Mouse (Mus musculus) C2C12 (cell line): ENCODE results near the gene Ap2s1. TPM values are rescaled to one million over a fixed set of nuclear protein-coding genes. Genes with fewer than 3 reads are reported as not detected.
A peak's percentile ranks its signal among the peaks of the same experiment; 100 is the strongest.

Experiments used
- H3K27me3 ChIP-seq: one replicate; pipeline ENCODE4 v1.6.1; 2011; ENCODE audit not compliant: control insufficient read depth, insufficient read depth, insufficient read length
- H3K36me3 ChIP-seq: one replicate; pipeline ENCODE4 v1.6.1; 2011; ENCODE audit not compliant: control insufficient read depth, insufficient read depth
- H3K4me3 ChIP-seq: one replicate; pipeline ENCODE4 v1.5.1; 2011; ENCODE audit warnings: mild to moderate bottlenecking, control low read depth; ENCODE audit not compliant: poor library complexity, insufficient read depth, severe bottlenecking
- H3K79me2 ChIP-seq: one replicate; pipeline ENCODE4 v1.6.1; 2011; ENCODE audit not compliant: control insufficient read depth, insufficient read depth
- H3K79me3 ChIP-seq: one replicate; pipeline ENCODE4 v1.6.1; 2011; ENCODE audit warnings: low read depth, control low read depth
- H3ac ChIP-seq: one replicate; pipeline ENCODE3; 2011; ENCODE audit warnings: low read depth; ENCODE audit not compliant: control insufficient read depth, insufficient read length
- CEBPB ChIP-seq: IDR thresholded peaks from one replicate; pipeline ENCODE4 v1.6.1; 2011; ENCODE audit warnings: low read depth, mild to moderate bottlenecking, control low read depth, moderate library complexity
- CTCF ChIP-seq: IDR thresholded peaks from one replicate; pipeline ENCODE4 v1.5.1; 2011; ENCODE audit not compliant: control insufficient read depth, insufficient read depth, insufficient read length
- FOSL1 ChIP-seq: IDR thresholded peaks from one replicate; pipeline ENCODE4 v1.8.0; 2011; ENCODE audit warnings: mild to moderate bottlenecking, low read length; ENCODE audit not compliant: poor library complexity, insufficient read depth, severe bottlenecking
- MAX ChIP-seq: IDR thresholded peaks from one replicate; pipeline ENCODE4 v1.6.1; 2011; ENCODE audit warnings: mild to moderate bottlenecking, control low read depth
- MYOD1 ChIP-seq: IDR thresholded peaks from one replicate; pipeline ENCODE4 v1.6.1; 2011; ENCODE audit warnings: low read depth; ENCODE audit not compliant: control insufficient read depth, insufficient read length
- MYOG ChIP-seq: IDR thresholded peaks from one replicate; pipeline ENCODE4 v1.6.1; 2011; ENCODE audit not compliant: control insufficient read depth, insufficient read length; ENCODE audit errors: extremely low read depth
- USF1 ChIP-seq: IDR thresholded peaks from one replicate; pipeline ENCODE4 v1.6.1; 2011; ENCODE audit warnings: low read depth, mild to moderate bottlenecking, control low read depth, moderate library complexity
- polyA plus RNA-seq: library from polyadenylated mRNA; unstranded; fragments of >200 nt; fragmentation: generic; extraction: Trizol; gene quantifications from one replicate; pipeline ENCODE4 v1.2.1, GENCODE M21; 2012; ENCODE audit warnings: missing spikeins

Gene Ap2s1
- polyA plus RNA-seq, 1 experiment = 301 TPM

DNA sequence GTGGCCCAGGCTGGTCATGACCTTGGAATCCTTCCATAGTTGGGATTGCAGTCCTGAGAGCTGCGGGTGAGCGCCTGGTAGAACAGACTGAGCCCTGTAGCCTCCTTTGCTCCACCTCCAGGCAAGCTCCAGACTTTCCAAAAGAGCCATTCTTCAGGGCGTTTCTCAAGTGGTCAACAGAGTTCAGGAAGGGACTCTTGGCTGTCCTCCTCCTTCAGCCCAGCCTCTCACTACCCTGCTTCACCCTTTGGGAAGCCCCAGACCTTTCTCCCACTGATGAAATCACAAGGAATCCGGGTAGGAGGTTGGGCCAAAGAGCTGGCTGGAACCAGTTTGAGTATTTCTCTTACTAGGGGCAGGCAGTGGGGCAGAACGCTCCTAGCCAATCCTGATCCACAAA lies 41.9 kb downstream of the Ap2s1 start:
- Histone ChIP-seq H3K79me3 (peaks cover 15% of the 10 kb centered on the region), H3K4me3 (no peak overlapping the region)
- TF ChIP-seq MYOD1 (no peak), USF1 (no peak)

DNA sequence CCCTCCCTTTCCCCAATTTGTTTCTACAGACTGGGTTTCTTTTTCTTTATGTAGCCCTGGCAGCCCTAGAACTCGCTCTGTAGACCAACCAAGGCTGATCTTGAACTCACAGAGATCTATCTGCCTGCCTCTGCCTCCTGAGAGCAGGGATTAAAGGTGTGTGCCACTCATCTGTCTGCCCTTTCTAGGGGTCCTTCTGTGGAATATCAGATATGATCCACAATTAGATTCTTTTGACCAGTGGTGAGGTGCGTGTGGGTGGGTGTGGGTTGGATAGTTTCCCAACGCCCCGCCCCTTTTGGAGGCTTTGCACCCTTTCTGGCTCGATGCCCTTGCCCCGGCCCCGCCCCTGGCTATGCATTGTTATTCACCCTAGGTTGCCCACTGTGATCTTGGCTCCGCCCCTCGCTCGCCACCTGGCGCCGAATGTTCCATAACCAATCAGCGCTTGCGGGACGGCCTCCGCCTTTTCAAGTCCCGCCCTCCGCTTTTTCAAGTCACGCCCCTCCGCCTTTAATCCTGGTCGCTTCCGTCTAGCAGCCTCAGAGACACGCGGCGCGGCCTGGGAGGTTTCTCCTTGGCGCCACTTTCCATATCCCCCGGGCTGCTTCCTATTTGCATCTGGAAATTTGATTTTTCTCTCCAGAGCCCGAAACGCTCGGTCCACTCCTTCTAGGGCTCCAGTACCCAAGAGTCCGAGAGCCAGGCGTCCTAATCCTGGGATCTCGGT lies 42.8 kb downstream of the Ap2s1 start, which contains the start of gene Slc1a5:
Gene Slc1a5 (plus strand): TSS at position 516 of the 730 bp plus-strand sequence.
- Histone ChIP-seq H3K36me3 (no peaks in the 10 kb centered on the region), H3K79me2 (peaks cover 37% of the 10 kb centered on the region), H3K79me3 (peaks cover 15% of the 10 kb centered on the region), H3ac (peak within 1 kb of the TSS; percentile 92), H3K27me3 (no peaks in the 10 kb centered on the region), H3K4me3 (peak within 1 kb of the TSS; percentile 49)
- TF ChIP-seq MYOD1 = no peak
- TF ChIP-seq CEBPB = no peak
- no peak for TF ChIP-seq USF1
- no peak for TF ChIP-seq CTCF
- TF ChIP-seq MYOG = no peak
- TF ChIP-seq MAX = no peak

More for the DNA sequence above, 41.9 kb downstream of the Ap2s1 start:
- Histone ChIP-seq H3ac (no peak overlapping the region), H3K36me3 (no peaks in the 10 kb centered on the region), H3K27me3 (no peaks in the 10 kb centered on the region), H3K79me2 (peaks cover 34% of the 10 kb centered on the region)

DNA sequence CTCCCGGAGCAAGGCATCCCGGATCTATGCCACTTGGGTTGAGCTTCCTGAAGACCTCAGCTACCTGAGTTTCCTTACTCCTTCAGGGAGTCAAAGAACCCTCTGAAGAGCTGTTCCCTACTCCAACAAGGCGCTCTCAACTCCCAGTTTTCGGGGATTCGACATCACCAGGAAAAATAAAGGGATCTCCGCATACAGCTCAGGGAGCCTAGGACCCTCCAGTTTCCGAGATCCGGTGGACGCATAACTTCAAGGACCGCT lies 43.3 kb downstream of the Ap2s1 start:
- H3ac ChIP-seq = peak overlapping the region; percentile 92
- TF ChIP-seq CEBPB (no peak), MYOG (no peak), USF1 (no peak), MAX (no peak), MYOD1 (no peak), CTCF (no peak), FOSL1 (no peak)
- peaks cover 1% of the 10 kb centered on the region for H3K36me3 ChIP-seq
- H3K27me3 ChIP-seq = no peaks in the 10 kb centered on the region
- peaks cover 41% of the 10 kb centered on the region for H3K79me2 ChIP-seq
- H3K79me3 ChIP-seq = peaks cover 15% of the 10 kb centered on the region
- H3K4me3 ChIP-seq = peak overlapping the region; percentile 49

DNA sequence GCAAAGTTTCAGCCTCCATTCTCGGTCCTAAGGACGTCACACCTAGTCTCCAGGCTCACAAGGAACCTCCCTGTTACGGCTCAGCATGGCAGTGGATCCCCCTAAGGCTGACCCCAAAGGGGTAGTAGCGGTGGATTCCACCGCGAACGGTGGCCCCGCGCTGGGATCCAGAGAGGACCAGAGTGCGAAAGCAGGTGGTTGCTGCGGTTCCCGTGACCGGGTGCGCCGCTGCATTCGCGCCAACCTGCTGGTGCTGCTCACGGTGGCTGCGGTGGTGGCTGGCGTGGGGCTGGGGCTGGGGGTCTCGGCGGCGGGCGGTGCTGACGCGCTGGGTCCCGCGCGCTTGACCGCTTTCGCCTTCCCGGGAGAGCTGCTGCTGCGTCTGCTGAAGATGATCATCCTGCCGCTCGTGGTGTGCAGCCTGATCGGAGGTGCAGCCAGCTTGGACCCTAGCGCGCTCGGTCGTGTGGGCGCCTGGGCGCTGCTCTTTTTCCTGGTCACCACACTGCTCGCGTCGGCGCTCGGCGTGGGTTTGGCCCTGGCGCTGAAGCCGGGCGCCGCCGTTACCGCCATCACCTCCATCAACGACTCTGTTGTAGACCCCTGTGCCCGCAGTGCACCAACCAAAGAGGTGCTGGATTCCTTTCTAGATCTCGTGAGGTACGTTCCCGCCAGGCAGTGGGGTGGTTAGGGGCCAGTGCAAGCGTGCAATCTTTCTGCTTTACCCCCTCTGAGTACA lies 43.8 kb downstream of the Ap2s1 start:
- Histone ChIP-seq H3K27me3 (no peaks in the 10 kb centered on the region), H3K36me3 (peaks cover 4% of the 10 kb centered on the region), H3K79me2 (peaks cover 41% of the 10 kb centered on the region), H3K79me3 (peaks cover 15% of the 10 kb centered on the region), H3K4me3 (peak overlapping the region; percentile 49), H3ac (peak overlapping the region; percentile 92)
- no peak for TF ChIP-seq CTCF
- TF ChIP-seq MYOG = no peak
- TF ChIP-seq FOSL1 = no peak
- TF ChIP-seq MAX = no peak
- TF ChIP-seq CEBPB = no peak
- TF ChIP-seq USF1 = no peak
- TF ChIP-seq MYOD1 = no peak

GRCm38 (mm10) chr7:16782555-16783125 lies 44.4 kb downstream of the Ap2s1 start:
- H3K4me3 ChIP-seq = peak overlapping the region; percentile 49
- H3ac ChIP-seq = peak overlapping the region; percentile 92
- TF ChIP-seq CEBPB (no peak), FOSL1 (no peak), MYOD1 (no peak), CTCF (no peak), MAX (no peak), USF1 (no peak), MYOG (no peak)
- peaks cover 15% of the 10 kb centered on the region for H3K79me3 ChIP-seq
- peaks cover 41% of the 10 kb centered on the region for H3K79me2 ChIP-seq
- H3K36me3 ChIP-seq = peaks cover 4% of the 10 kb centered on the region
- no peaks in the 10 kb centered on the region for H3K27me3 ChIP-seq

DNA sequence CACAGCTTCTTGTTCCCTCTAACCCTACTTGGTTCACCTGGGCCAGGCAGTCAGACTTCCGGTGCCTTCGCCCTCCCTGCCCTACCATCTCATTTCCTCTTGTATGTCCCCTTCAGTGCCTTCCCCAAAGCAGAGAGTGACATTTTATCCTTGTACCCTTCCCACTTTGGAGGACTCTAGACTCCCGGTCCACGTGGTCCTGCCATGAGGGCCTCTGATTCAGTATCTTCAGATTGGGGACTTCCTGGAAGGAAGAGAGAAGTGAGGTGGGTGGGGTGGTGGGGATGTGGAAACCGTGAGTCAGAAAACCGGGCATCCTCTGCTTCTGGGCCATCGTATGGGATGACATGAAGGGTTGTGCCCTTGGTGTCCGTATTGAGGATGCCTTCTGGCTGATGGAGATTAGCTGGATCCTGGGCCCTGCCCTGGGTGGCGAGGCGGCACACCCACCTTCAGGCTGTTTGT lies 45.0 kb downstream of the Ap2s1 start:
- H3ac ChIP-seq = peak overlapping the region; percentile 62
- TF ChIP-seq USF1 (peak; percentile 38), CEBPB (no peak), MAX (peak; percentile 61), MYOD1 (no peak)
- peak overlapping the region; percentile 49 for H3K4me3 ChIP-seq
- H3K36me3 ChIP-seq = peaks cover 8% of the 10 kb centered on the region
- H3K27me3 ChIP-seq = no peaks in the 10 kb centered on the region
- peaks cover 15% of the 10 kb centered on the region for H3K79me3 ChIP-seq
- H3K79me2 ChIP-seq = peaks cover 41% of the 10 kb centered on the region
